Mouse (Mus musculus): ENCODE results near the gene Phactr1.

Phactr1 gene

DNA sequence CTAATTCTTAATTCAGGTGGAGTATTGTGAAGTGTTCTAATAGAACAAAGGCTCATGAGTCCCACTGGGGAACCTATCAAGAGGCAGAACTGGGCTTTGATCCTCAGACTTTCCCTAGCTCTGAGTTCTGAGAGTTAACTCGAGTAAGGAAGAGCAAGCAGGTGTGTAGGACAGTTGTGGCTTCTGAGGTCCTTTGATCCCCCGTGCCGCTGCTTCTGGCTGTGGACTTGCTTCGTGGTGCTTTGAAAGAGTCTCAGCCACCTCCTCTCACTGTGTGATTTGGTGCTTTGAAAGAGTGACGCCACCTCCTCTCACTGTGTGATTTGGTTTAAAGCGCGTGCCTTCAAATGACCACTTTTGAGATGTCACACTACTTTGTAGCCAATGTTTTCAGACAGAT, 305.4 kb downstream of the Phactr1 start:
- DNase-seq, result no peak

DNA sequence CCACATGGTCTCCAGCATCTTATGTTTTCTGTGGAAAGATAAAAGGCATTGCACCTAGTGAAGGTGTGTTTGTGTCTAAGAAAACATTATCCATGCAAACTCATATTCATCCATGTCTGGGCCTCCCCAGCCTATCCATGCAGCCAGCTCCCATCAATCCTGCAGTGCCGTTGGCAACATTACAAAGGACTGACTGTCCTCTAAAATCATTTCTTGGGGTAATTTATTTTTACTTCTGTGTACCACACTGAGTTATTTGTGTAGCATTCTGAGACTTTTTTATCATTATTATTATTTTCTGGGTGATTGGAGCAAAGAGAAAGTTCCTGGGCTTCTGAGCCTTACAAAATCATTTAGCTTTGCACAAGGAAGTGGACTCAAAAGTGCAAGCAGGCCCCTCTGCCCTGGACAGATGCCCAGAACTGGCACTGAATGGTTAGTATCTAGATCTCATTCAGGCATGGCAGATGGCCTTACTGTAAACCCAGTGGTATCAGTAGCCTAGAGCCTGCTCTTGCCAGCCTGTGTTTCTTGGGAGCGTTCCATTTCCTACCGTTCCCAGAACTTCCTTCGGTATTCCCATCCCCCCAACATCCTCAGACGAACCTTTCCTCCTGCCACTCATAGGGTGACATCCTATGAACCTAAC, 307.6 kb downstream of the Phactr1 start:
- DNase-seq, result peak; percentile 51 to 70

DNA sequence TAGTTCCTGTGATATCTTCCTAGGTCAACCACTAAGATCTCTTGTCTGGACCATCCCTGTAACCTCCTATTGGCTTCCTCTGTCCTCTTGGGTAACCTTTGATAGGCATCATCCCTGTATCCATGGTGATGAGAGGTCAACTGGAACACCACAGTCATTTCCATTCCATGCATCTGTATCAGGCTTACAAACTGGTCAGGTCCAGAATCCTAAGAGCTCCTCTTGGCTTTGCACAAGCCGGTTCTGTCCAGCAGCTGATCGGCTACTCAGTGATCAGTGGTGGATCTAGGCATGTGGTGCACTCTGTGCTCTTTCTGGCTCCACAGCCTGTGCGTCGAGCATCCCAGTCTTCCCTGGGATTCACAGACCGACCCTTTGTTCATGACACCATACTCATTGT, 309.1 kb downstream of the Phactr1 start:
- DNase-seq, result peak; percentile 23 to 68

DNA sequence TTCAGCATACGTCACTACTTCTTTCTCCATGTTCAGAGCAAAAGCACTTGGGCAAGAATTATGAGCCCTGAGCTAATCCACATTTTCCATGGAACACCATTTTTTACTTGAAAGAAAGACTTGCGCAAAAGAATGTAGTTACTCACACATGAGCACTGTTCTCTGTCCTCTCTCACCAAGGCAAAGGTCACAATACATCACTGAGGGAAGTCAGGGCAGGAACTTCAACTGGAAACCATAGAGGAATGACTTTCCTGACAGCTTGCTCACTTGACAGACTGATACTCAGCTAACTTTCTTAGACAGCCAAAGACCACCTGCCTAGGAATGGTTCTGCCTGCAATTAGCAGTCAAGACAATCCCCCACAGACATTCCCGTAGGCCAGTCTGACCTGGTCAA, 309.6 kb downstream of the Phactr1 start:
- DNase-seq, result no peak

DNA sequence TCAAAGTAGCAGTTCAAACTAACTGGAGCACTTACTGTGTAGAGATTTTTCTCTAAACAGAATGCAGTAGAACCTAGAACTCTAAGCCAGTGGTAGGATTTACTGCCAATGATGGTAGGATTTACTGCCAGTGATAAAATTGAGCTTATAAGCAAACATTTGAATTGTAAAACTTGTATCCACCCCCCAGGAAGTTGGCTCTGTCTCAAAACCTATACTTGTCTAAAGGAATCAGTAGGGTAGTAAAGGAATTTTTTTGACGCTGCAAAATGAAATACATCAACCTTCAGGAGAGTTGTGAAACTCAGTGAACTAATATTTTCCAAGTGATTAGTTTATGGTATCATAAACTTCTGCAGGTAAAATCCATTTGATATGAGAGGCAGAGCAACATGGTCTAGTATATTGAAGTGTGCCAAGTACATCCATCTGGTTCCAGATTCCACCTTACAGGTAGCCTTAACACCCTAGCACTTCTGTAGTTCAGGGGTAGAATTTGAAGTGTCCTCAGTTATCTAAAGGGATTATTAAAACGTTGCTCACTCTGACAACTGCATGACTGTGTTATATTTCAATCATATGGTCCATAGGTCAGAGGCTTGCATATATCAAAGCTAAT, 310.2 kb downstream of the Phactr1 start:
- DNase-seq, result no peak

DNA sequence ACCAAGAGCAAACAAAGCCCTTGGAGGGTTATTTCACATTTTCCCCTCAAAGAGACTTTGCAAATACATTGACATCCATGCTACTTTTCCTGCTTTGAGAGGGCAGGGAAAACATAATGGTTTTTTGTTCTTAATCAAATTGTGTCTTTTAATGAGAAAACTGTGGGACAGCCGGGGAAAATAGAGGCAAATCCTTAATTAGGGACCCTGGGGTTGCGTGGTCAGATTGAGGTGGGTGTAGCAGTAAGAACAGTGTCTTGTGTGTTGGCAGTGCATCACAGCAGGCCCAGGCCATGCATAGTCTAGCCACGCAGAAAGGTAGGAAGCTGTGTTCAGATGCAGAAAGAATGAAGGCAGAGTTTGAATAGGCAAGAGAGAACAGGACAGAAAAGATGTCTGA, 310.7 kb downstream of the Phactr1 start:
- no peak for DNase-seq

DNA sequence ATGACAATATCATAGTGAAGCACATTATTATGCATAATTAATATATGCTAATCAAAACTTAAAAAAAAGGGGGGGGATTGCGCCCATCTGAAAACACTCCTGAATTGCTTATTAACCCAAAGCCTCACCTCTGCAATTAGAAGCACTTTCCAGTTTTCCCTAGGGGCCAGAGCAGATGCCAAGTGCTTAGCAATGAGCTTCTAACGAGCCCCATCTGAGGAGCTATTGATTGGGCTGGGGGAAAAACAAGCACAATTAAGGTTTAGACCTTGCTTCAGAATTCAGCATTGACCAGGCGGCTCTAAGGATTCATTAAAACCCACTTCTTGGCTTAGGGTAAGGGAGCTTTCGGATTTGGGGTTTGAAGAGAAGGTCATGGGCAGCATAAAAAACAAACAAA, 311.9 kb downstream of the Phactr1 start:
- peak in 1 of 2 experiments; percentile 56 for DNase-seq

DNA sequence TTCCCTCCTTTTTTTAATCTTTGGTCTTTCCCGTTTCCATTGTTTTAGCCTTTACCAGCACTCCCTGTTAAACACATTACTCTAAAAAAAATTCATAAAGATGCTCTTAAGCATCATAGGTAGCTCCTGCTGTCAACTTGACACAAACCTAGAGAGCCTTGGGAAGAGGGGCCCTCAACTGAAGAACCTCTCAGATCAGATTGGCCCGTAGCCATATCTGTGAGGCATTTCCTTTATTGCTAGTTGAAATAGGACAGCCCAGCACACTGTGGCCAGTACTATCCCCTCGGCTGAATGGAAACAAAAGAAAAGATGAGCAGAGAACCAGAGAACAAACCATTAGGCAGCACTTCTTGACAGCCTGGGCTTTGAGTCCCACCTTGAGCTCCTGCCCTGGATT, 313.9 kb downstream of the Phactr1 start:
- no peak for DNase-seq

DNA sequence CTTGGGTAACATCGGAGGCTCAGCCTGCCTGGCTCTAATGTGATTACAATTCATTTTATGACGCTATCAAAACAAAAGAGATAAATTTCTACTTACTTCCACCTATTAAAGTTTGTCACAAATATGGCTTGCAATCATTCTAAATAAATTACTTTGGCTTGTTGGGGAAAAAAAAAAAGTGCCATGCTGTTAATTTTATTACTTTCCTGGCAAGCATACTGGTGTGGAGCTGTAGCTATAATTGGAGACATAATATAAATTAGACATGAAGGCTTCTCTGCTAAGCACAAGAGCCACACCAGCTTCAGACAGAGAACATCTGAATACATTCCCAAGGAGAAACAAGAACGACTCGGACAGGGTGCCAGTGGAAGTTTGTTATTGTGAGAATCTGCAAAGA, 315.8 kb downstream of the Phactr1 start:
- DNase-seq, result no peak

DNA sequence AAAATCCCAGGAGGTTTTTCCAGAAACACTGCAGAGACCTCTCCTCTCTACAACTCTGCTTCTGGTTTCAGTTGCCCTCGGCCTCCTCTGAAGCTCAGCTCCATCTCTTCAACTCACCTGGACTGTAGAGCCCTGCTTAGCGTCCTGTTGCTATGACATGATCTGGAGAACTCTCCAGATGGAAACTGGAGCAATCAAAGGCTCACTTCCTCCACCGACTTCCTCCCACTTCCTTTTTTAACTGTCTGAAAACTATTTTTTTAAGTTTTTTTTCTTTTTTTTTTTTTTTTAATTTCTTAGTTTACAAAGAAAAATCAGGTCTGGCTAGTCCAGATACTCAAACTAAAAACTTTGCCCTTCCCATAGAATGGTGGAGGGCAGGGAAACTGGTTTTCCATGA, 318.9 kb downstream of the Phactr1 start:
- DNase-seq, result no peak

DNA sequence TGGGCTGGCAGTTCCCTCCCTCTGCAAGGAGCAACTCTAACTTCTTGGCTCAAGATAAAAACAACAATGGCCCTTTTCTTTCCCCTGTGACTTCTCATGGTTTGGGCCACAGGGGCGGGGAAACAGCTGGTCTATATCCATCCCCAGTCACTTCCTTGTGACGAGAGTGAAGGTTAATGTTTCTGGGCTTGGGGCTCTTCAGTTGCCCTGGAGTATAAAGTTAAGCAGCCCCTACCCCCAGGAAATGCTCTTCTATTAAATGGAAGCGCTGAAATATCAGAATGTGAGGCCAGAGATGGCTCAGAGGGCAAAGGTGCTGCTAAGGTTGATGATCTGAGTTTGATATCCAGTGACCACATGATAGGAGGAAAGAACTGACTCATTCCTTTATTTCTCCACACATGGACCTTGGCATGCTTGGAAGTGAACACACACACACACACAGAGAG, 324.7 kb downstream of the Phactr1 start:
- peak; percentile 28 to 42 for DNase-seq

DNA sequence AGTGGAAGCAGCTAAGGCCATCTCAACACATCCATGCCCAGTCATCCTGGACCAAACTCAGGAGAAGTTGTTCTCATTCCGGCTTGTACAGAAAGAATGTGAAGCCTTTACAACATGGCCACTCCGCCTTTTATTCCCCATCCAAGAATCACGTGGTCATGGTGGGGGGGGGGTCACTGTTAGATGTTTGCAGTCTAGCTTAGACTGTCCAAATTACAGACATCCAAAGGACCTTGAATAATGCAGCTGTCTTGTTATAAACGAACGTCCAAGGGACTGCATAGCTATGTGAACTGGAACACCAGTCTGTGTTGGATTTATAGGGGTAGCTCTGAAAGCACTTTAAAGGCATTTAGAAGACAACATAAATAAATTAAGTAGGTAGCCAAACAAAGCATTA, 328.0 kb downstream of the Phactr1 start:
- DNase-seq, result no peak

DNA sequence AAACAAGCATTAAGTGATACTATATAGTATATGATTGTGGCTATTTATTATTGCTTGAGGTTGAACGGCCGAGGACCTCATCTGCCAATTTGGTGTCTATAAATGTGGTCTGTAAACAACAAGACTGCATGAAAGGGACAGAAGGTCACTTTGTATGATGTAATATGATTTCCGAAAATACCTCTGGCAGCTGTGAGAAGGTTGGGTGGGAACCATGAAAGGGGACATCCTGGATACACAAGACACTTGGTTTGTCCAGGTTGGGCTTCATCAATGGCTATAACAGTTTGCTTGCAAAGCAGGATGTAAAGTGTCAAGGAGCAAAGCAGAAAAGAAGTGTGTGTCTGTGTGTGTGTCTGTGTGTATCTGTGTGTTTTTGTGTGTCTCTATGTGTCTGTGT, 329.2 kb downstream of the Phactr1 start:
- no peak for DNase-seq

DNA sequence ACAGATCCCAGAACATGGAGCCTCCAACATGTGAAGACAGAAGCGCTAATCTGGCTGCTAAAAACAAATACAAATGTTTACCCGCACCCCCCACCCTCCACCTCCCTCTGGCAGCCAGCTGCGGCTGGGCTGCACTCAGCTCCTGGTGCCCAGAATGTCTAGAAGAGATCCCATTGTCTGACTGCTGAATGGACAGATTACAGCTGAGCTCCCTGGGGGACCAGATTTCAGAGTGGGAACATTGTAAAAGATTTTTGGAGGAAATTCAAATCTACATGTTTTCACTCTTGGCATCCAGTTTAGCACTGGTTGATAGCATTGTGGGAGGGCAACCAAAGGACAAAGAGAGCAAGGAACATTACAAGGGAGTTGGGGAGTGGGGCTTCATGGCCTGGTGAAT, 331.1 kb downstream of the Phactr1 start:
- no peak for DNase-seq

DNA sequence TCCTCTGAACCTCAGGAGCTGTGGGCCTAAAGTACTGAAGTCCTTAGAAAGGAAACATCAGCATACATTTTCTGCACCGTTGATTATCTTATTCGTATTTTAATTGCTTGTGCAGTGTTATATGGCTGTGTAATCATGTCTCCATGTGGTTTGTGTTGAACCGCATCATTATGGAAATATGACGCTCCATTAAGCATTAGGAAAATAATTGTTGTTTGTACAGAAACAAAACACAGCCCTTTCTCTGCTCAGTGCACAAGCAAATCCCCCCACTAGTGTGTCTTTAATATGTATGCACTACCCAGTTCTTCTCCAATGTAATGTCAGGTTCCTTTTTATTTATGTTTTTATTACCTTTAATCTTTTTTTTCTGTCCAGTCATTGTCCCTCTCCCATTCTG, 333.6 kb downstream of the Phactr1 start:
- no peak for DNase-seq

DNA sequence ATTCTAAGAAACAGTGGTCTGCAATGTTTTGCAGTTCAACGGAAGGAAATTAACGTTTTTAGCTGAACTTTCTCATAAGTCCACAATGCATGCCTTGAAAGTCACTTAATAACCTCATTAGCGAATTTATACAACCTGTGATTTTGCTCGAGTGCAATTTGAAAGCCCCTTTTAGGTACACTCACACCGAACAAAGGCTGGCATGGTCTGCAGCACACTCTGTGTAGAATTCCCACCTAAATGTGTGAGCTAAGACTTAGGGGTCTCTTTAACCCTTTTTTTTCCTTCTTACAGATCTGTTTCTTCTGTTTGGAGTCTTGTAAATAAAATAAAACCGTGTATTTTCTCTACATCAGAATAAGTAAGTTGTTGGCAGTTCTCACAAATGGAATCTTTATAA, 335.3 kb downstream of the Phactr1 start:
- DNase-seq, result no peak

DNA sequence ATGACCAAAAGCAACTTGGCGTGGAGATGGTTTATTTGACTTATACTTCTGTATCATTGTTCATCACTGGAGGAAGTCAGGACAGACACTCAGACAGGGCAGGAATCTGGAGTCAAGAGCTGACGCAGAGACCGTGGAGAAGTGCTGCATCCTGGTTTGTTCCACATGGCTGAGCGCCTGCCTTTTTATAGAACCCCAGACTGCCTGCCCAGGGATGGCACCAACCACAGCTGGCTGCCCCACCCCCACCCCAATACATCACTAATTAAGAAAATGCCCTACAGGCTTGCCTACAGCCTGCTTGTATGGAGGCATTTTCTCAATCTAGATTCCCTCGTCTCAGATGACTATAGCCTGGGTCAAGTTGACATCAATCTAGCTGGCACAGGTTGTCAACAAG, 338.4 kb downstream of the Phactr1 start:
- peak in 1 of 2 experiments; percentile 10 for DNase-seq

DNA sequence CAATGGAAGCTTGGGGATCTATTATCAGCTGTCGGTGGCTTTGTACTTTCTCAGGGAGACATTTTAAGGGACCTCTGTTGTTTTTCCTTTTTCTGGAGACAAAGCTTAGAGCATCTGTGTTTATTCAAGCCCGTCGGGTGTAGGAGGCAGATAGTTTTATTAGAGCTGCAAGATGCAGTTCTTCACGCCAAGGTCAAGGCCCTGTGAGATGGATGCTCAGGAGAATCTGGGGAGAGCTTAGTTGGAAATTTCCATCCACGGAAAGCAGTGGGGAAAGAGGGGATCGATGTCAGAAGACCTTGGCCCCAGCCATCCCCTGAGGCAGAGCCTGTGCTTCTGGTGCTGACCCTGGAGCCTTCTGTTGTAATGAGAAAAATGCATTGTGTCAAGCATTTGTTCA, 340.6 kb downstream of the Phactr1 start:
- DNase-seq, result peak; percentile 18 to 53

DNA sequence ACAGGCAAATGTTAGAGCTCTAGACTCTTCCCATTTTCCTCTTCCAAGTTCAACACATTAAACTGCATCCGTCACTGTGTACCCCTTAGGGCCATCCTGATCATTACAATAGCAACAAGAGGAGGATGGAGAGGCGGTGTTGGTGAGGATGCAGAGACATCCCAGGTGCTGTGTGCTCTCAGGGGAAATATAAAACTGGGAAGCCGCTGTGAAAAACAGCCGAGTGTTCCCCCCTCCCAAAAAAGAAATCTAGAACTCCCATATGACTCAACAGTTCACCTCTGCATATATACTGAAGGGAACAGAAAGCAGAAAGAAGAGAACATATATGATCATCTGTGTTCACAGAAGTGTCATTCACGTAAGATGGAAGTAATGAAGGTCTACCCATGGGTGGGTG, 342.6 kb downstream of the Phactr1 start:
- no peak for DNase-seq

DNA sequence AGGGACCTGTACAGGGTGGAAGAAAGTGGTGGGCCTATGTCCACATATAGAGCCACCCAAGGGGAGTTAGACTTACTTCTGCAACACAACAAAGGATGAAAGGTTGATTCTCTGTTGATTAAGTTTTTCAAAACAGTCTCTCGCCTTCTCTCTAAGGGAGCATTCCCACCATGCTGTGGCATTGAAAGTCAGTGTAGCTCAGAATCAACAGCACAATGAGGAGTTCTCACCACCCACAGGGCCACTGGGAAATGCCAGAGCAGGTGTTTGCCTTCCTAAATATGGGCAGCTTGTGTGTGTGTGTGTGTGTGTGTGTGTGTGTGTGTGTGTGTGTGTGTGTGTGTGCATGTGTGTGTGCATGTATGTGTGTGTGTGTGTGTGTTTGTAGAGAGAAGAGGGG, 347.1 kb downstream of the Phactr1 start:
- no peak for DNase-seq

DNA sequence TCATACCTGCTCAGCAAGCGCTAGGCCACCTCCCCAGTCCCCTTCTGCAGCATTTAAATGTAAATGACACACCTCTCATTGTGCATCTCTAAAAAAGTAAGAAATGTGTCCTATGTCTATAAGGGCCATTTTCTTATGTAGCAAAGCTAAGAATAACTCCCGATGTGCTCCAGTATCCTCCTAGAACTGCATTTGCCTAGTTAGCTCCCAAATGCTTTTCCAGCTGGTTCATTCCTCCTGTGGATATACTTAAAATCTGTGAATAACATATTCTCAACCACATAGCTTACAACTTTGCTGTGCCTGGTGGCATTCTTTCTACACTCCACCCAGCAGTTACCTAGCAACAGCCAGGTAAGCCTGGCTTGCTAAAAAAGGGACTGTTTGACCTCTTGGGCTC, 349.8 kb downstream of the Phactr1 start:
- no peak for DNase-seq

DNA sequence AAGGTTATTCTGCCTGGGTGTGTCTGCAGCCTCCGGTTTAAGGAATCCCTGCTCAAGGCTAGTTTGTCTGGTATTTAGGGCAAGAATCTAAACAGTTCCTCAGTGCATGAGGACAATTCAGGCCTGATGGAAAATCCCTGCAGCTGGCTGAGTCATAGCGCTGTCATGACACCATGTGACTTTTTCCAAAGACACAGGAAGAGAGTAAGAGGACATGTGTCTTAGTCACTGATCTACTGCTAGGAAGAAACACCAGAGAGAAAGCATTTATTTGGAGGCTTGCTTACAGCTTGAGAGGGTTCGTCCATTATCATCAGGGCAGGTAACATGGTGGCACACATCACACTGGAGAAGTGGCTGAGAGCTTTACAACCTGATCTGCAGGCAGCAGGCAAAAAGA, 352.0 kb downstream of the Phactr1 start:
- no peak for DNase-seq

DNA sequence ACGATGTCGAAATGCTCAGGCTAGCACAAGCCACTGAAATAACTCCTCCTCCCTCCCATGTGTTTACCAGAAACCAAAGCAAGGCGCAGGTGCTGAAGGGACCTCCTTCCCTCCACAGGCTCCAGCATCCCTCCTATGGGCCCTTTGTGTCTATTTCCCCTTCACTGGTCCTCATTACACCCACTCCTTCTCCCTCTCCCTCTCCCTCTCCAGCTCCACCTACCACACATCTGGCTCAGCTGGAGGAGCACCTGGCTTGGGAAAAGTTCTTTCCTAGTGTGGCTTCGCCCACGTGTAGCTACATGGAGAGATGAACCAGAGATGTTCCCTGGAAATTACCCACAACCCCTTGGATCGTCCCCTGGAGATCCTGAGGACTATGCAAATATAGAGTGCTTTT, 356.1 kb downstream of the Phactr1 start:
- no peak for DNase-seq

DNA sequence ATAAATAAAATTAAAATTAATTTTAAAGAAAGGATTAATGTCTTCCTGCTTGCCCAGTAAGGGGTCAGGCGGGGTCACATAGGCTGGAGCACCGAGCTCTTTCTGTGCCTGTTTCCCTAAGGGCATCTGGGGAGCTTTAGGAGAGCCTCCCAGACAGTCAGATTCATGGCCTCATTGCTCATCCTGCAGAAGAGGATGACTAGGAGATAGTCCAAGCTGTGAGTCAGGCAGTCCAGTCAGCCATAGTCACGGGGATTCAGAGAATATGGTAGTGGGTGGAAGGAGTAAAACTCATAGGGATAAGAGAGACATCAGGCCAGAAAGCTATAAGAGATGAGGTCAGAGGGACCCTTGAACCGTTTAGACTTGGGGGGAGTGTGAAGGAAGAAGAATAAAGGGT, 362.3 kb downstream of the Phactr1 start:
- no peak for DNase-seq

DNA sequence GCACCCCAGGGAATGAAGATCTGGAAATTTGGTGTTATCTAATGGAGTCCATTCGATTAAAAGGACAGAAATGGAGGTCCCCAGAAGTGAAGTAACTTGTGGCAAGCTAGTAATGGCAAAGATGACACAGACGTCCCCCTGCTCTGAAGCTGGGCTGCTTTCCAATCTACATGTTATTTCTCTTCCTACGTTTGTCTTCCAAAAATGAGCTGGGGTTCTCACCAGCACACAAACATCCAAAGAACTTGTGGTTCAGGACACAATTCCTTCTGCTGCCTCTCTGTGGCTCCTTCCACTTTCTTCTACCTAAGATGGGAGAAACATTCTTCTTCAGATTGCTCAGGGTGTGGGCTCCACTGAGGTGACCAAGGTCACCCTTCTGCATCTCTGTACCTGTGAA, 368.1 kb downstream of the Phactr1 start:
- no peak for DNase-seq

All from kidney, postnatal 25 days (tissue).